Comparison of ENCODE assay signal across 9 mouse cellular contexts in the genomic region with DNA sequence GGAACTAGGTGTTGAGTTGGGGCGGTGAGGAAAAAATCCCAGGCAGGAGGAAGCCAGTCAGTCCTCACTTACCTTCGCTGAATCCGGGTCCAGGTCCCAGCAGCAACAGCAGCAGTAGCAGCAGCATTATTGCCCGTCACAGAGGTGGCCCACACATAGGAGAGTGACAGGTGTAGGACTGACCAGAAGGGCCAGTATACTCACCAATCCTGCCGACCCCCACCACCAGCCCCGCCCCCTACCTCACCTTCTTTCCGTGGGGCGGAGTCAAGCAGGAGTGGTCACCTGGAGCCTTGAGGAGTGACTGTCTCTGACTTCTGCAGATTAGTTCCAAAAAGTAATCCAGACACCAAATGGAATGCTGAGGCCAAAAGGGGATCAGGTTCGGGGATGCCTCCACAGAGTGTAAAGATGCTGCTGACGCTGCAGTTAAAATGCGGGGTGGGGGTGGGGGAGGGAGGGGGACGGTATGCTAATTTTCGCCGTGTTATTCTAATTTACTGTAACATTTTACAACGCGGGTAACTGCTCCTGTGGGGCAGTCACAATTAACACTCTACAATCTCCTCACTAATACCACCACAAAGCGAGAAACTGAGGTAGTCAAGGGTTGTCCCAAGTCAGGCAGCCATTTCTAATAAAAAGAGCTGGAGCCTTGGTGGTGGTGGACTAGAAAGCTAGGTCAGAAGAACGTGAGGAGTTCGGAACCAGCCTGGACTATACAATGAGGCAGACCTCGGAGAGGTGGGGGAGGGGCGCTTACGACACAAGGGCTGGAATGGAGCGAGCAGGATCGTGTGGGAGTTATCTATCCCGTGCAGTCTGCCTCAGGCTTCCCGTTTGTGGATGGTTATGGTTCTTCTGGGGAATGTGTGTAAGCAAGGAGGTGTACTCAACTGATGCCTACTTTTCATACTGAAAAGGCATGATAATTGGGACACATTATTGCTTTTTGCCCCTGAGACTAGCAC. TPM values are rescaled to one million over a fixed set of nuclear protein-coding genes. Genes with fewer than 3 reads are reported as not detected.
DNase-seq lines count a peak whose midpoint lies in the region; ATAC-seq lines count a peak whose summit lies in the region.
"Had no signal": no experiment of that assay in that cellular context is flagged by ENCODE, and none has a peak within 500 bp of the region (broad histone marks: within the 10 kb centered on the region; RNA-seq: fewer than 3 reads in every experiment).

A gene (minus strand): TSS at position 699 of the 971 bp plus-strand sequence.

- H3K4me3 ChIP-seq in heart, embryonic 10.5 days = peak within 1 kb of the TSS; percentile 46
- peak within 1 kb of the TSS; percentile 10; the same call in 1 of the 2 replicates for H3K4me3 ChIP-seq in hindbrain, embryonic 15.5 days
- H3K4me3 ChIP-seq in midbrain, embryonic 15.5 days = 0 out of 2 replicates have a peak within 1 kb of the TSS, but pooled peaks have one; percentile 6

- H3K27ac ChIP-seq in heart, embryonic 10.5 days = no peak within 1 kb of the TSS
- no peak within 1 kb of the TSS for H3K27ac ChIP-seq in hindbrain, embryonic 15.5 days (replicated peaks)
- H3K27ac ChIP-seq in midbrain, embryonic 15.5 days = no peak within 1 kb of the TSS

- ATAC-seq in hindbrain, embryonic 15.5 days (ENCODE audit: low FRiP score, low read depth) = no peak
- ATAC-seq in midbrain, embryonic 15.5 days (replicated peaks) = no peak; the same call in 1 of the 2 replicates

- H3K4me1 ChIP-seq in heart, embryonic 10.5 days = peaks cover 10% of the 10 kb centered on the region
- peaks cover 4% of the 10 kb centered on the region; the same call in 1 of the 2 replicates for H3K4me1 ChIP-seq in hindbrain, embryonic 15.5 days (replicated peaks)
- H3K4me1 ChIP-seq in midbrain, embryonic 15.5 days = no peaks in the 10 kb centered on the region

- intact Hi-C loops in heart, postnatal 36 days (cut with DNase I) = loop anchor here (5.0 to 10.0 kb wide), 2 partner anchors 283 to 616 kb away; no protein-coding TSS in a partner anchor

- no peak for DNase-seq in heart, embryonic 10.5 days (ENCODE audit: low spot score)
- no peak for DNase-seq in heart, postnatal 36 days
- DNase-seq in ZHBTc4 (ENCODE audit: low read depth, low spot score) = peak; percentile 68
- DNase-seq in layer of hippocampus, adult 18-20 months (ENCODE audit: low spot score in 2 of 2) = no peak
- no peak for DNase-seq in spleen, postnatal 14 days (ENCODE audit: low spot score in 2 of 2)
- no peak for DNase-seq in layer of hippocampus, postnatal 14 days (ENCODE audit: low spot score in 2 of 2)

- peaks cover 9% of the 10 kb centered on the region for H3K27me3 ChIP-seq in heart, embryonic 10.5 days (ENCODE audit: insufficient read depth, poor library complexity, severe bottlenecking)
- no peaks in the 10 kb centered on the region for H3K27me3 ChIP-seq in hindbrain, embryonic 15.5 days
- H3K27me3 ChIP-seq in midbrain, embryonic 15.5 days (replicated peaks) = no peaks in the 10 kb centered on the region

- WGBS in heart, embryonic 10.5 days = 10% methylated on average over 26 of the region's 26 CpGs
- WGBS in hindbrain, embryonic 15.5 days = 14% methylated on average over 26 of the region's 26 CpGs
- 15% methylated on average over 26 of the region's 26 CpGs for WGBS in midbrain, embryonic 15.5 days

- no peaks in the 10 kb centered on the region for H3K9me3 ChIP-seq in heart, embryonic 10.5 days
- no peaks in the 10 kb centered on the region for H3K9me3 ChIP-seq in hindbrain, embryonic 15.5 days
- H3K9me3 ChIP-seq in midbrain, embryonic 15.5 days = no peaks in the 10 kb centered on the region

- peak within 1 kb of the TSS; percentile 42 for H3K4me2 ChIP-seq in hindbrain, embryonic 15.5 days
- H3K4me2 ChIP-seq in midbrain, embryonic 15.5 days = peak within 1 kb of the TSS; percentile 29

- H3K9ac ChIP-seq in hindbrain, embryonic 15.5 days = no peak within 1 kb of the TSS
- H3K9ac ChIP-seq in midbrain, embryonic 15.5 days = no peak within 1 kb of the TSS

- H3K36me3 ChIP-seq in heart, embryonic 10.5 days = no peaks in the 10 kb centered on the region
- H3K36me3 ChIP-seq in hindbrain, embryonic 15.5 days = no peaks in the 10 kb centered on the region
- H3K36me3 ChIP-seq in midbrain, embryonic 15.5 days (replicated peaks) = no peaks in the 10 kb centered on the region

RNA-seq across cellular contexts. Expression of the gene that starts here (rescaled TPM):
- polyA plus RNA-seq in heart, embryonic 10.5 days (2016; fragmentation: Nextera tagmentation; extraction: Ambion mirVana) = 0.09 TPM in 1 of 2 replicates, not detected in the other
- not detected for total RNA-seq in heart, postnatal 36 days (2021)
- 0.43 and 0.47 TPM in 2 replicates for polyA plus RNA-seq in hindbrain, embryonic 15.5 days (2015; fragmentation: Nextera tagmentation; extraction: Ambion mirVana)
- 0.39 and 0.42 TPM in 2 replicates for polyA plus RNA-seq in midbrain, embryonic 15.5 days (2015; fragmentation: Nextera tagmentation; extraction: Ambion mirVana)
- not detected for total RNA-seq in layer of hippocampus, adult 18-20 months (2021)
- not detected for total RNA-seq in layer of hippocampus, postnatal 14 days (2021)
- polyA plus RNA-seq: C2C12 had no signal
